Mouse (Mus musculus): ENCODE measurements around the gene Prom1.

DNA sequence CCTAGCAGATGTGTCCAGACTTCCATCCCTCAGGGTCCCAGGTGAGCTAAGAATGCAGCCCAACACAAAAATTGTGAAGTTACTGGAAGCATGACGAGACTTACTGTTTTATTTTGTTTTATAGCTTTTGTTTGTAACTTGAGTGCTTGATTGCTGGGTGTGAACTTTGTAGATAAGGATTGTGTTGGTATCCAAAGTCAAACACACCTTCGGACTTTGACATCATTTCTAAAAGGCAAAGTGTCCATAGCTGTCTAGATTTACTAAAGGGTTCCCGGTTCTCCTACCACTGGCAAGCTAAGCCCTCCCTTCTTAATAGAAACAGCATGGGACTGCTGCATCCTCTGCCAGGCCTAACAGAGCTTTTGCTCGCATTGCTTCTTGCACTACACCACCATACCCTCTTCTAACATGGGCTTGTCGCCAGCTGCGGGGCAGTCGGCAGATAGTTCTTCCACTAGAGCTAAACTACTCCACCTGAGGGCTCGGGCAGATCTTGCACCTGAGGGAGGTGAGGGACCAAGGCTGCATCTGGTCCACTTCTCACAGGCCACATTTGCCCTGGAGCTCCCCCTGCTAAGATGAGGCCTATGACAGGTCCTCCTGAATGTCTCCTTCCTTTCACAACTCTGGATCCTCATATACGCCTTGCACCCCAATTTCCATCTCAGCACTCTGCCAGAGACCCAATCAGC lies 103.4 kb downstream of the Prom1 start:
- no peak for TF ChIP-seq POLR2A (IDR thresholded peaks at IDR 0.05; ENCODE audit: extremely low read depth, insufficient read depth, low read length)
- 0 out of 2 replicates have a peak, but pooled peaks have one; percentile 4 for TF ChIP-seq CTCF (IDR thresholded peaks at IDR 0.05; ENCODE audit: low read depth, low read length)
